12 mouse cellular contexts compared by ENCODE assay signal in genomic region chr6:64650765-64651164, GRCm38 (mm10).
A peak's percentile ranks its signal among the peaks of the same experiment; 100 is the strongest.
DNase-seq lines count a peak whose midpoint lies in the region; ATAC-seq and TF ChIP-seq lines count a peak whose summit lies in the region.
"Had no signal": no experiment of that assay in that cellular context is flagged by ENCODE, and none has a peak within 500 bp of the region (broad histone marks: within the 10 kb centered on the region; RNA-seq: fewer than 3 reads in every experiment).

No protein-coding gene starts in this region.

- no peaks in the 10 kb centered on the region for H3K9me3 ChIP-seq in embryonic facial prominence, embryonic 11.5 days (replicated peaks; ENCODE audit: control insufficient read depth, low read length)
- no peaks in the 10 kb centered on the region for H3K9me3 ChIP-seq in embryonic facial prominence, embryonic 10.5 days
- H3K9me3 ChIP-seq in limb, embryonic 11.5 days (ENCODE audit: control insufficient read depth, low read length): no peaks in the 10 kb centered on the region
- no peaks in the 10 kb centered on the region for H3K9me3 ChIP-seq in limb, embryonic 10.5 days (replicated peaks)
- H3K9me3 ChIP-seq in kidney, postnatal 0 days (replicated peaks; ENCODE audit: low read length): no peaks in the 10 kb centered on the region
- H3K9me3 ChIP-seq in midbrain, embryonic 16.5 days (replicated peaks; ENCODE audit: control insufficient read depth, low read length, poor library complexity, severe bottlenecking): no peaks in the 10 kb centered on the region
- H3K9me3 ChIP-seq: liver, embryonic 13.5 days; stomach, embryonic 15.5 days had no signal

- ATAC-seq in embryonic facial prominence, embryonic 11.5 days (replicated peaks; ENCODE audit: insufficient number of reproducible peaks, low FRiP score, low TSS enrichment, low read depth): no peak
- ATAC-seq in limb, embryonic 11.5 days (ENCODE audit: insufficient number of reproducible peaks, low FRiP score, low TSS enrichment, low read depth): no peak
- peak; percentile 54; the same call in 1 of the 2 replicates for ATAC-seq in kidney, postnatal 0 days (replicated peaks; ENCODE audit: low FRiP score, low read depth)
- no peak for ATAC-seq in midbrain, embryonic 16.5 days
- ATAC-seq: lung, postnatal 0 days had no signal

- no peak for TF ChIP-seq CTCF in kidney, postnatal 0 days (IDR thresholded peaks at IDR 0.05; ENCODE audit: low read depth)

- no peak overlapping the region for H3K4me2 ChIP-seq in embryonic facial prominence, embryonic 11.5 days (ENCODE audit: low read depth, low read length)
- H3K4me2 ChIP-seq in limb, embryonic 11.5 days (ENCODE audit: low read depth, severe bottlenecking): no peak overlapping the region
- H3K4me2 ChIP-seq in kidney, postnatal 0 days (ENCODE audit: low read length): no peak overlapping the region
- peak overlapping the region; percentile 23; the same call in 1 of the 2 replicates for H3K4me2 ChIP-seq in midbrain, embryonic 16.5 days (ENCODE audit: low read length)
- H3K4me2 ChIP-seq: liver, embryonic 13.5 days; stomach, embryonic 15.5 days had no signal

- DNase-seq in embryonic facial prominence, embryonic 11.5 days (ENCODE audit: low spot score): peak; percentile 15
- DNase-seq in embryonic facial prominence, embryonic 10.5 days (ENCODE audit: low spot score): no peak
- peak; percentile 19 for DNase-seq in limb, embryonic 11.5 days (ENCODE audit: low spot score)
- no peak for DNase-seq in limb, embryonic 10.5 days (ENCODE audit: low spot score)
- DNase-seq in kidney, postnatal 0 days (ENCODE audit: low spot score): peak; percentile 23
- no peak for DNase-seq in layer of hippocampus, postnatal 36 days
- no peak for DNase-seq in frontal cortex, adult 2 months (ENCODE audit: extremely low spot score in 1 of 2, low spot score in 1 of 2)
- DNase-seq: liver, embryonic 13.5 days; thymus, postnatal 36 days had no signal

- 22% methylated on average over 7 of the region's 7 CpGs for WGBS in embryonic facial prominence, embryonic 11.5 days
- 22% methylated on average over 7 of the region's 7 CpGs for WGBS in embryonic facial prominence, embryonic 10.5 days
- 17% methylated on average over 7 of the region's 7 CpGs for WGBS in limb, embryonic 11.5 days
- WGBS in limb, embryonic 10.5 days: 25% methylated on average over 7 of the region's 7 CpGs
- 12% methylated on average over 7 of the region's 7 CpGs for WGBS in kidney, postnatal 0 days
- 14% methylated on average over 7 of the region's 7 CpGs for WGBS in midbrain, embryonic 16.5 days

- no peak overlapping the region for H3K27ac ChIP-seq in embryonic facial prominence, embryonic 11.5 days (replicated peaks; ENCODE audit: low read depth, low read length)
- no peak overlapping the region for H3K27ac ChIP-seq in embryonic facial prominence, embryonic 10.5 days (replicated peaks)
- H3K27ac ChIP-seq in limb, embryonic 11.5 days (replicated peaks; ENCODE audit: low read depth, low read length): no peak overlapping the region
- no peak overlapping the region for H3K27ac ChIP-seq in limb, embryonic 10.5 days
- H3K27ac ChIP-seq in kidney, postnatal 0 days: no peak overlapping the region
- no peak overlapping the region for H3K27ac ChIP-seq in midbrain, embryonic 16.5 days (ENCODE audit: low read length)
- H3K27ac ChIP-seq: liver, embryonic 13.5 days; stomach, embryonic 15.5 days had no signal

- no peaks in the 10 kb centered on the region for H3K27me3 ChIP-seq in embryonic facial prominence, embryonic 11.5 days (ENCODE audit: control insufficient read depth, insufficient read depth, low read length)
- H3K27me3 ChIP-seq in embryonic facial prominence, embryonic 10.5 days (replicated peaks; ENCODE audit: low read depth, poor library complexity, severe bottlenecking): no peaks in the 10 kb centered on the region
- no peaks in the 10 kb centered on the region for H3K27me3 ChIP-seq in limb, embryonic 11.5 days (ENCODE audit: control insufficient read depth, insufficient read depth, low read length)
- H3K27me3 ChIP-seq in limb, embryonic 10.5 days (ENCODE audit: low read depth, poor library complexity, severe bottlenecking): 0 out of 2 replicates have a peak, but pooled peaks cover 8% of the 10 kb centered on the region
- no peaks in the 10 kb centered on the region for H3K27me3 ChIP-seq in kidney, postnatal 0 days (ENCODE audit: insufficient read depth, low read length)
- no peaks in the 10 kb centered on the region for H3K27me3 ChIP-seq in midbrain, embryonic 16.5 days (ENCODE audit: control insufficient read depth, insufficient read depth, low read depth, low read length)
- H3K27me3 ChIP-seq: liver, embryonic 13.5 days; stomach, embryonic 15.5 days had no signal

- no peak overlapping the region for H3K4me3 ChIP-seq in embryonic facial prominence, embryonic 11.5 days (ENCODE audit: low read depth, low read length)
- no peak overlapping the region for H3K4me3 ChIP-seq in embryonic facial prominence, embryonic 10.5 days
- no peak overlapping the region for H3K4me3 ChIP-seq in limb, embryonic 11.5 days (ENCODE audit: low read depth, low read length)
- no peak overlapping the region for H3K4me3 ChIP-seq in limb, embryonic 10.5 days
- no peak overlapping the region for H3K4me3 ChIP-seq in kidney, postnatal 0 days (replicated peaks; ENCODE audit: low read depth, low read length)
- H3K4me3 ChIP-seq in midbrain, embryonic 16.5 days (ENCODE audit: low read depth, low read length): no peak overlapping the region
- H3K4me3 ChIP-seq: liver, embryonic 13.5 days; stomach, embryonic 15.5 days had no signal

- no peaks in the 10 kb centered on the region for H3K4me1 ChIP-seq in embryonic facial prominence, embryonic 11.5 days (ENCODE audit: control insufficient read depth, insufficient read depth, low read length)
- H3K4me1 ChIP-seq in embryonic facial prominence, embryonic 10.5 days: peaks cover 13% of the 10 kb centered on the region
- H3K4me1 ChIP-seq in limb, embryonic 11.5 days (ENCODE audit: control insufficient read depth, insufficient read depth, low read length): no peaks in the 10 kb centered on the region
- peaks cover 13% of the 10 kb centered on the region for H3K4me1 ChIP-seq in limb, embryonic 10.5 days
- no peaks in the 10 kb centered on the region for H3K4me1 ChIP-seq in kidney, postnatal 0 days (replicated peaks; ENCODE audit: insufficient read depth, low read length)
- peaks cover 10% of the 10 kb centered on the region for H3K4me1 ChIP-seq in midbrain, embryonic 16.5 days (ENCODE audit: control insufficient read depth, insufficient read depth, low read length)
- H3K4me1 ChIP-seq: liver, embryonic 13.5 days; stomach, embryonic 15.5 days had no signal

- no peak overlapping the region for H3K9ac ChIP-seq in embryonic facial prominence, embryonic 11.5 days (replicated peaks; ENCODE audit: low read length)
- no peak overlapping the region for H3K9ac ChIP-seq in limb, embryonic 11.5 days (ENCODE audit: low read length)
- H3K9ac ChIP-seq in kidney, postnatal 0 days (ENCODE audit: low read depth, low read length): no peak overlapping the region
- no peak overlapping the region for H3K9ac ChIP-seq in midbrain, embryonic 16.5 days (ENCODE audit: low read depth, low read length)
- H3K9ac ChIP-seq: liver, embryonic 13.5 days; stomach, embryonic 15.5 days had no signal

- no peaks in the 10 kb centered on the region for H3K36me3 ChIP-seq in embryonic facial prominence, embryonic 11.5 days (replicated peaks; ENCODE audit: control insufficient read depth, insufficient read depth, low read depth, low read length)
- H3K36me3 ChIP-seq in embryonic facial prominence, embryonic 10.5 days (replicated peaks): no peaks in the 10 kb centered on the region
- H3K36me3 ChIP-seq in limb, embryonic 11.5 days (ENCODE audit: control insufficient read depth, insufficient read depth, low read length): no peaks in the 10 kb centered on the region
- no peaks in the 10 kb centered on the region for H3K36me3 ChIP-seq in limb, embryonic 10.5 days
- H3K36me3 ChIP-seq in kidney, postnatal 0 days (ENCODE audit: insufficient read depth, low read length): no peaks in the 10 kb centered on the region
- H3K36me3 ChIP-seq in midbrain, embryonic 16.5 days (ENCODE audit: control insufficient read depth, insufficient read depth, low read length): no peaks in the 10 kb centered on the region
- H3K36me3 ChIP-seq: liver, embryonic 13.5 days; stomach, embryonic 15.5 days had no signal

Comparison
In these comparisons a context has a peak if more than half of its experiments do, and no peak if none do; other contexts are left out.
1. DNase-seq: peak in embryonic facial prominence, embryonic 11.5 days (single experiment), limb, embryonic 11.5 days (single experiment) and kidney, postnatal 0 days (single experiment); none in embryonic facial prominence, embryonic 10.5 days (single experiment), limb, embryonic 10.5 days (single experiment), layer of hippocampus, postnatal 36 days (0 of 2) and frontal cortex, adult 2 months (0 of 2).